Mouse (Mus musculus) small intestine, adult 2 months (tissue): ENCODE results near the gene Prlhr. TPM values are rescaled to one million over a fixed set of nuclear protein-coding genes. Genes with fewer than 3 reads are reported as not detected.

Experiments used
- H3K27ac ChIP-seq: fragments of 200-500 bp; 2 replicates; pipeline ENCODE4 v1.5.1; 2012; ENCODE audit warnings: low read depth, low read length, control low read depth, inconsistent platforms; ENCODE audit not compliant: insufficient read depth
- H3K27me3 ChIP-seq: fragments of 200-500 bp; 2 replicates; pipeline ENCODE4 v1.6.1; 2012; ENCODE audit warnings: mild to moderate bottlenecking, moderate library complexity, low read length, inconsistent platforms; ENCODE audit not compliant: control insufficient read depth, insufficient read depth
- H3K36me3 ChIP-seq: fragments of 200-500 bp; 2 replicates; pipeline ENCODE4 v1.6.1; 2012; ENCODE audit warnings: mild to moderate bottlenecking, low read length, control low read depth, inconsistent platforms; ENCODE audit not compliant: control insufficient read depth, insufficient read depth
- H3K4me1 ChIP-seq: fragments of 200-500 bp; 2 replicates; pipeline ENCODE4 v1.6.1; 2012; ENCODE audit warnings: low read length, inconsistent platforms, mixed read lengths; ENCODE audit not compliant: control insufficient read depth, insufficient read depth, insufficient read length
- H3K4me3 ChIP-seq: fragments of 200-500 bp; 2 replicates; pipeline ENCODE4 v1.5.1; 2012; ENCODE audit warnings: low read depth, mild to moderate bottlenecking, control low read depth, inconsistent platforms, low read length, moderate library complexity
- CTCF ChIP-seq: fragments of 200-500 bp; IDR thresholded peaks from 2 replicates; pipeline ENCODE4 v1.5.1; 2012; ENCODE audit warnings: low read depth, mild to moderate bottlenecking, control low read depth, inconsistent platforms, low read length, moderate library complexity, mixed read lengths; ENCODE audit not compliant: insufficient replicate concordance, insufficient read length; ENCODE audit errors: extremely low read depth
- POLR2A ChIP-seq: fragments of 200-500 bp; IDR thresholded peaks from 2 replicates; pipeline ENCODE4 v1.6.1; 2012; ENCODE audit warnings: low read depth, mild to moderate bottlenecking, control low read depth, inconsistent platforms, low read length, moderate library complexity
- WGBS: fragments of 180-500 bp; shearing (Covaris S2); methylation state at CpG from one replicate; pipeline ENCODE4 v1.1.7; 2018; 5-methylcytosine and 5-hydroxymethylcytosine counted together
- polyA plus RNA-seq: library from polyadenylated mRNA; depleted of rRNA; stranded (reverse); fragments of >200 nt; gene quantifications from 2 replicates; pipeline ENCODE4 v1.2.3, GENCODE M21; 2012

Gene Prlhr
- polyA plus RNA-seq, 1 experiment: not detected

DNA sequence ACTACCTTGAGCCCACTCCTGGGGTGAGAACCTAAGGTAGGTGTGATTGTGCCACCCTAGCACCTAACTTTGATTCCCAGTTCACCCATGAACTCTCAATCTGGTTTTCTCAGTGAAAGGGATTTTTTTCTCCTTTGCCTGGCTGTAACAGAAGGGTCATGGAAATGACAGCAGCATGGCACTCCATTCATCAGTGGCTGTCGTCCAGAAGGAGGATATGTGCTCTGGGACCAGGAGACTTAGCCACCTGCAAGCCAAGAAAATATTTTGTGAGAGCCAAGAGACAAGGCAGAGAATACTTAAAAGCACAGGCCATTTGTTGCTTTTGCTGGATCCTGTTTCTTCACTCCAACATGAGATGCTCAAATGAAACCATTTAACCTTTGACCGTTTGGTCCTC is 6.6 kb downstream of the Prlhr start:
- Histone ChIP-seq H3K36me3 (no peaks in the 10 kb centered on the region), H3K27ac (no peak overlapping the region), H3K4me1 (no peaks in the 10 kb centered on the region), H3K27me3 (no peaks in the 10 kb centered on the region; the same call in 1 of the 2 replicates), H3K4me3 (no peak overlapping the region)
- WGBS: 67% methylated on average over 2 of the region's 2 CpGs
- TF ChIP-seq CTCF (no peak), POLR2A (no peak)

DNA sequence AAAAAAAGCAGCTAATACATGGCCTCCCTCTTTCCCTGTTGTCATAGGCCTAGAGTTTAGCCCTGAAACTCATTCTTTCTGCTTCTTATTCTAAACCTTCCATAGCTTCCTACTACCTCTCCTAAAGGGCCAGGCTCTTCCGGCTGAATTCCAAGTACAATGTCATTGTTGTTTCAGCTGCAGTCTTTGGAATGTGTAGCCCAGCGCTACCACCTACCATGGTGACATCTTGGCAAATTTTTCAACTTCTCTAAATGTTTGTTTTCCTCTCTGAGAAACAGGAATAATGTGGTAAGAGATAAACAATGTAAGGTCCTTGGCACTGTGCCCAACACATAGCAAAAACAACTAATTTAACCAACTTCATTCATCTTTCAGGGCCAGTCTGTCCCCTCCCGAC is 8.4 kb downstream of the Prlhr start:
- WGBS: 42% methylated on average over 3 of the region's 3 CpGs
- TF ChIP-seq CTCF (no peak), POLR2A (no peak)
- Histone ChIP-seq H3K4me1 (no peaks in the 10 kb centered on the region), H3K27me3 (no peaks in the 10 kb centered on the region), H3K4me3 (no peak overlapping the region), H3K36me3 (no peaks in the 10 kb centered on the region), H3K27ac (no peak overlapping the region)

DNA sequence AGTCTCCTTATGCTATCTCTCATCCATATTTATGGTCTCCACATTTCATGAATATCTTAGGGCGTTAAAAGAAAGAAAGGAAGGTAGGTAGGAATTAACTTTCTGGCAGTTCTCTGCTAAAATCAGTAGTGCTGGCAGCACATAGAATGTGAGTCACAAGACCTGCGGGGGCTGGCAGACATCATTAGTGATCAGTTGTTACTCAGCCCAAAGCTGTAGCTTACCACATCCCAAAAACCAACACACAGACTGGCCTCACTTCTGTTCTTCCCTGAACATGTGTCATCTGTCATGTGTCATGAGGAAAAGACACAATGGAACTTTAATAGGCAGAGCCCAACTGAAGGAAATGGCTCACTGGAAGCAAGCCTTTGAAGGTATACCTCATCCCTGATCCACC is 9.0 kb downstream of the Prlhr start:
- 79% methylated on average over 2 of the region's 2 CpGs for WGBS
- TF ChIP-seq POLR2A (no peak), CTCF (no peak)
- no peaks in the 10 kb centered on the region for H3K27me3 ChIP-seq

DNA sequence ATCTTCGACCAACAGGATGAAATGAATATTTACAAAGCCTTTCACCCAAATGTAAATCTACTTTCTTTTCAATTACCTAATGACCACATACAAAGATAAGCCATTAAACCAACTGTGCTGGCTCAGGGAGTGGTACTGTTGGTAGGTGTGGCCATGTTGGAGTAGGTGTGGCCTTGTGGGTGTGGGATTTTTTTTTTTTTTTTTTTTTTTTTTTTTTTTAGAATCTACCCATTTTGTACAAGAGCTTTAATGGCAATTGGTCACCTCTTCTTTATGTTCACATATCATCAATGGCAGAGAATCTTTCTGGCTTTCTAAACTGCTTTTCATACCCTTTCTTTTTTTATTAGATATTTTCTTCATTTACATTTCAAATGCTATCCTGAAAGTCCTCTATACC is 12.3 kb downstream of the Prlhr start:
- Histone ChIP-seq H3K4me3 (no peak overlapping the region), H3K27ac (no peak overlapping the region), H3K36me3 (no peaks in the 10 kb centered on the region), H3K27me3 (no peaks in the 10 kb centered on the region), H3K4me1 (no peaks in the 10 kb centered on the region)
- 75% methylated on average over 1 of the region's 1 CpGs for WGBS
- TF ChIP-seq POLR2A (no peak), CTCF (no peak)

More for the DNA sequence above, 9.0 kb downstream of the Prlhr start:
- no peaks in the 10 kb centered on the region for H3K4me1 ChIP-seq
- no peak overlapping the region for H3K27ac ChIP-seq
- H3K4me3 ChIP-seq: no peak overlapping the region
- no peaks in the 10 kb centered on the region for H3K36me3 ChIP-seq

DNA sequence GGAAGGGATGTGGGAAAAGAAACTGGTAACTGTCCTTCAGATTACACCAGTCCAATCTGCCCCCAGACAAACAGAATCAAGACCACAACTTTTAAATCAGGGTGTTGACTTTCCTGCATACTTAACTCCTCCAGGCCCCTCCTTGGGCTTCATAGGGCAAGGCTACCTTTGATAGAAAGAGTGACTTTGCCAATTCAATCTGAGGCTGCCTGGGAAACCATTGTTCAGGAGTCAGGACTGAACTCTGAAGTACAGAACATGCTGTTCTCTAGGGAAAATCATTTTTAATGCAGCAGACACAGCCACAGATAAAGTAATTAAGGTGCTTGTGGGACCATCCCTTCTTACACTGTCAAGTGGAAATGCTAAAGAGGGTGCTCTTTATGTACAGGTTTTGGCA is 27.6 kb downstream of the Prlhr start:
- H3K4me3 ChIP-seq: no peak overlapping the region
- H3K27me3 ChIP-seq: no peaks in the 10 kb centered on the region
- no peaks in the 10 kb centered on the region for H3K4me1 ChIP-seq
- H3K36me3 ChIP-seq: no peaks in the 10 kb centered on the region
- no peak overlapping the region for H3K27ac ChIP-seq
- TF ChIP-seq POLR2A (no peak), CTCF (no peak)

DNA sequence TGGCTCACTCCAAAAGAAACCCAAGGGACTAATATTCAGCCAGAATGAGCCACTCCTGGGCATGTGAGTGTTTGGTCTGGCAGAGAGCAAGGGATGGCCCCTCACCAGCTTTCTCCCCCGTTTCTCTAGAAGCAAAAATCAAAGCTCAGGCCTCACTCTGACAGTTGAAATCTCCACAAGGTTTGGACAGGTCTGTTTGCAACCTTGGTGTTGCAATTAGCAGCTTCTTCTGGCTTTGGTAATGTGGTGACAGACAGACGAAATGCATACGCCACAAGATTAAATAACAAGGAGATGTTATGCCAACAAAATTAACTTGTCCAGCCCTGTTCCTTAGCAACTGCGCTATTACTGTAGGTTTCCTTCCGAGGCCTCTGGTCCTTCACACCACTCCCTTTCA is 28.0 kb downstream of the Prlhr start:
- Histone ChIP-seq H3K4me1 (no peaks in the 10 kb centered on the region), H3K27me3 (no peaks in the 10 kb centered on the region), H3K27ac (no peak overlapping the region), H3K4me3 (no peak overlapping the region), H3K36me3 (no peaks in the 10 kb centered on the region)
- TF ChIP-seq CTCF (no peak), POLR2A (no peak)
- 63% methylated on average over 5 of the region's 5 CpGs for WGBS

DNA sequence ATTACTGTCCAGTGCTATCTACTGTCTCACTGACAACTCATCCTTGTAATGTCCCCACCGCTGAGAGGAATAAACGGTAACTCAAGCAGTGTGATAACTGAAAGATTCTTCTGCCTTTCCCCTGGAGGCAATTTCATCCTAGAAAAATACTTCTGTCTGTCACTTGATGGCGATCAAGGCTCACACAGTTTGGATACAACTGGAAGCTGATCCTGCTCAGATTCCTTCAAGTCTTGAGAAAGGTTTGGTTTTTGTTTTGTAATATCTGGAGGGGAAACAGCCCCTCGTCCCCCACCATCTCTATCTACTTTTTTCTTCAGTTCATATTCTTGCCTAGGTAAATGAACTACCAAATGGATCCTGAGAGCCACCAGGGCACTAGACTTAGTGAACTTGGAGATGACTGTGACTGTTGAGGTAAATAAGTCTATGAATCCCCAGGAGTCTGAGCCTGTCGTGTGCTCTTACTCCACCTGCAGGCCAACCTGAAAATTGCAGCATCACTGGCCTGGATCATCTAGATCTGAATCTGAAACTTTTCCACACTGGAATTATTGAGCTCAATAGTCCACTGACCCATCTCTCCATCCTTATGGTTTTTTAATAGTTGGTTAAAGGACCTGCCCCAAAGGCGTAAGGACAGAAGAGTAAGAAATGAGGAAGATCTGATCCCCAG is 30.4 kb downstream of the Prlhr start:
- Histone ChIP-seq H3K36me3 (no peaks in the 10 kb centered on the region), H3K27ac (no peak overlapping the region), H3K27me3 (no peaks in the 10 kb centered on the region), H3K4me3 (no peak overlapping the region), H3K4me1 (no peaks in the 10 kb centered on the region)
- TF ChIP-seq POLR2A (no peak), CTCF (no peak)
- WGBS: 53% methylated on average over 6 of the region's 6 CpGs
